Mouse (Mus musculus) intestine, embryonic 16.5 days (tissue): ENCODE data around the gene Cct8l1. TPM values are rescaled to one million over a fixed set of nuclear protein-coding genes. Genes with fewer than 3 reads are reported as not detected.
A peak's percentile ranks its signal among the peaks of the same experiment; 100 is the strongest.

Source experiments
- ATAC-seq: fragments of 200-750 bp; cut with Nextera tagmentation; 2 replicates; pipeline ENCODE4 v1.8.0; 2017; ENCODE audit warnings: moderate TSS enrichment, moderate library complexity
- H3K27ac ChIP-seq: fragments of 300-500 bp; sonication (generic); 2 replicates; pipeline ENCODE4 v1.5.1; 2014; ENCODE audit warnings: mild to moderate bottlenecking, low read length
- H3K27me3 ChIP-seq: fragments of 300-500 bp; sonication (generic); replicated peaks from 2 replicates; pipeline ENCODE4 v1.6.1; 2014; ENCODE audit warnings: low read length, control low read depth, mixed read lengths; ENCODE audit not compliant: control insufficient read depth, insufficient read depth
- H3K36me3 ChIP-seq: fragments of 300-500 bp; sonication (generic); 2 replicates; pipeline ENCODE4 v1.6.1; 2014; ENCODE audit warnings: low read length, control low read depth; ENCODE audit not compliant: control insufficient read depth, insufficient read depth
- H3K4me1 ChIP-seq: fragments of 300-500 bp; sonication (generic); 2 replicates; pipeline ENCODE4 v1.6.1; 2014; ENCODE audit warnings: low read length, control low read depth, mixed read lengths; ENCODE audit not compliant: control insufficient read depth, insufficient read depth
- H3K4me2 ChIP-seq: fragments of 300-500 bp; sonication (generic); 2 replicates; pipeline ENCODE4 v1.6.1; 2014; ENCODE audit warnings: low read depth, low read length, control low read depth
- H3K4me3 ChIP-seq: fragments of 300-500 bp; sonication (generic); 2 replicates; pipeline ENCODE4 v1.5.1; 2014; ENCODE audit warnings: mild to moderate bottlenecking, low read length
- H3K9ac ChIP-seq: fragments of 300-500 bp; sonication (generic); 2 replicates; pipeline ENCODE4 v1.6.1; 2014; ENCODE audit warnings: low read depth, low read length
- H3K9me3 ChIP-seq: fragments of 300-500 bp; sonication (generic); 2 replicates; pipeline ENCODE4 v1.6.1; 2016; ENCODE audit warnings: low read length, control low read depth; ENCODE audit not compliant: control insufficient read depth
- WGBS: fragments of 180-500 bp; shearing (Covaris S2); extraction: QIAGEN DNeasy Blood & Tissue Kit; methylation state at CpG from one replicate; pipeline ENCODE4 v1.1.7; 2014; 5-methylcytosine and 5-hydroxymethylcytosine counted together
- polyA plus RNA-seq: library from polyadenylated mRNA; unstranded; fragments of >200 nt; fragmentation: Nextera tagmentation; extraction: Ambion mirVana; gene quantifications from 2 replicates; pipeline ENCODE4 v1.2.1, GENCODE M21; 2015

Cct8l1 gene
- polyA plus RNA-seq, 1 experiment from 2014 or later, result not detected

DNA sequence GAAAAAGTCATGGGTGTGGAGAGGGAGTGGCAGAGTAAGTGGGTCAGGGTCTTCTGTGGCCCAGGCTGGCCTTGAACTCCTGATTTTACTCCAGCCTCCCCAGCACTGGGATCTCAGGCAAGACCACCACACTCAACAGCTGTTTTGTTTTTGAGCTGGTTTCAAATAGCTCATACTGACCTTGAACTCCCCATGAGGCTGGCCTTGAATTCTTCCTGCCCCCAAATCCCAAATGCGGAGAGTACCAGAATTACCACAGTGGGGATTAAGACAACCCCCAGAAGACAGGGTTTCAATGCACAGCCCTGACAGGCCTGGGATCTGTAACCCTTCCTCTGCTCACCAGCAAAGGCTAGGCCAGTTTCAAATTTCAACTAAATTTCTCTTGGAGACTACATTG, 12.1 kb downstream of the Cct8l1 start:
- no peak for ATAC-seq
- WGBS, result 70% methylated on average over 1 of the region's 1 CpGs
- no peak overlapping the region for H3K9ac ChIP-seq
- H3K4me3 ChIP-seq, result no peak overlapping the region
- H3K9me3 ChIP-seq, result no peaks in the 10 kb centered on the region
- peaks cover 18% of the 10 kb centered on the region for H3K4me1 ChIP-seq
- H3K4me2 ChIP-seq, result no peak overlapping the region
- peak overlapping the region; percentile 19; the same call in 1 of the 2 replicates for H3K27ac ChIP-seq
- H3K36me3 ChIP-seq, result no peaks in the 10 kb centered on the region
- H3K27me3 ChIP-seq, result no peaks in the 10 kb centered on the region

GRCm38 (mm10) chr5:25528851-25529528, 13.1 kb downstream of the Cct8l1 start:
- peak overlapping the region; percentile 62 for H3K4me2 ChIP-seq
- H3K27me3 ChIP-seq, result no peaks in the 10 kb centered on the region
- H3K36me3 ChIP-seq, result no peaks in the 10 kb centered on the region
- 7% methylated on average over 22 of the region's 22 CpGs for WGBS
- peak overlapping the region; percentile 77 for H3K4me3 ChIP-seq
- no peaks in the 10 kb centered on the region for H3K9me3 ChIP-seq
- H3K9ac ChIP-seq, result peak overlapping the region; percentile 87
- H3K27ac ChIP-seq, result peak overlapping the region; percentile 80
- ATAC-seq, result peak; percentile 39
- H3K4me1 ChIP-seq, result peaks cover 18% of the 10 kb centered on the region

GRCm38 (mm10) chr5:25529529-25530421, 13.9 kb downstream of the Cct8l1 start:
- Histone ChIP-seq H3K4me2 (peak overlapping the region; percentile 62), H3K4me3 (peak overlapping the region; percentile 77), H3K27ac (peak overlapping the region; percentile 99), H3K27me3 (no peaks in the 10 kb centered on the region), H3K9ac (peak overlapping the region; percentile 87), H3K36me3 (no peaks in the 10 kb centered on the region), H3K4me1 (peaks cover 18% of the 10 kb centered on the region), H3K9me3 (no peaks in the 10 kb centered on the region)
- ATAC-seq, result peak; percentile 98
- WGBS, result under 1% methylated on average over 87 of the region's 87 CpGs

- no peak overlapping the region; the same call in 1 of the 2 replicates for H3K9ac ChIP-seq
- no peaks in the 10 kb centered on the region for H3K36me3 ChIP-seq
- H3K27ac ChIP-seq, result no peak overlapping the region
Measured at GRCm38 (mm10) chr5:25530629-25531028, 14.8 kb downstream of the Cct8l1 start.

DNA sequence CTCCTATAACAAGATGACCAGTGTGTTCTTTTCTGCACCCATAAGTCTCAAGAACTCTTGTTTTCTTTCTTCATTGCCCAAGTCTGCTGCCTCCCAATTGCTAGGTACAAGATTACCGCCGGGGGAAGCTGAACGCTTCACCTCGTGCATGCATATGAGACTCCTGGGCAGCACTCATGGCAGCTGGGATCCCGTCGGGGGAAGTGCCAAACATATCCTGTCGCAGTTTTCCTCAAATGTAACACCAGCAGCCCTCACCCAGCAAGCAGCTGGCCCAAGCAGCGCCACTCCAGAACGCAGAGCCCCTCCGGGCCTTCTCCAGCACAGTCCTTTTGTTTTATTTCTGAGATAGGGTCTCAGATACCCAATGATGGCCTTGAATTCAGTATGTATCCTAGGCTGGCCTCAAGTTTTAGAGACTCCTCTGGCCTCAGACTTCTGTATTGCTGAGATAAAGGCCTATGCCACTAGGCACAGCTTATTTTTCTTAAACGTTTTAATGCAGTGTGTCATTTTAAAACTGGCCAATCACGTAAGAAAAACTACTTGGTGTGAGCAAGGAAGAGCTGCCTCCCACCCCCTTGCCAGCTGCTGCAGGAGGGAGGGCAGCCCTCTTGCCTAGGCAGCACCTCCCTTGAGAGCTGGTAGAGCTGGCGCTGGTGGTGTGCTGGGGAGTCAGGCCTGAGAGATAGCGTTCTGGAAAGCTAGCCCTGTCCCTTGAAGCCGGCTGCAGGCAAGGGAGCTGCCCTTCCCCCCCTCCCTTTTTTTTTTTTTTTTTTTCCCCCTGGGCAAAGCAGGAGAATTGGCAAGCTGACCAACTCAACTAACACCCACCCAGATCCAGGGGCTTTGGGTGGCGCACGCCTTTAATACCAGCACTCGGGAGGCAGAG, 16.6 kb downstream of the Cct8l1 start:
- Histone ChIP-seq H3K9ac (no peak overlapping the region), H3K27ac (no peak overlapping the region), H3K4me3 (no peak overlapping the region), H3K4me2 (no peak overlapping the region), H3K4me1 (peaks cover 7% of the 10 kb centered on the region), H3K9me3 (no peaks in the 10 kb centered on the region), H3K27me3 (no peaks in the 10 kb centered on the region), H3K36me3 (no peaks in the 10 kb centered on the region)
- WGBS, result 61% methylated on average over 18 of the region's 18 CpGs
- no peak for ATAC-seq

More at GRCm38 (mm10) chr5:25530629-25531028, 14.8 kb downstream of the Cct8l1 start:
- Histone ChIP-seq H3K4me2 (0 out of 2 replicates have a peak overlapping the region, but pooled peaks have one; percentile 52), H3K4me3 (no peak overlapping the region), H3K9me3 (no peaks in the 10 kb centered on the region), H3K4me1 (peaks cover 18% of the 10 kb centered on the region), H3K27me3 (no peaks in the 10 kb centered on the region)
- 17% methylated on average over 2 of the region's 2 CpGs for WGBS
- no peak for ATAC-seq

DNA sequence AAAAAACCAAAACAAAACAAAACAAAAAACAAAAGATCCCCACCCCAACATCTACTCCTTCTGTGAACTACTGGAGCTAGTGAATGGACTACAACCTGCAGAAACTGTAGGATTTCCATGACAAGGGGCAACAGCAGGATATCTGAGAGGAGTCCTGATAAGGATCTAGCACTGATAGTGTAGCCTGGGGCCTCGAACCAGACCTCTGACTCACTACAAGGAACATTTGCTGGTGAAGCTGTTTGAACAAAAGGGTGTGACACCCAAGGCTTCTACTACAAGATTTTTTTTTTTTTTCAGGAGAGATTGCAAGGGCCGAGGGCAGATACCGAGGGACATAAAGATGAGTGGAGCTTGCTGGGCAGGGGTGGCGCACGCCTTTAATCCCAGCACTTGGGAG, 17.4 kb downstream of the Cct8l1 start:
- Histone ChIP-seq H3K4me1 (0 out of 2 replicates have a peak, but pooled peaks cover 3% of the 10 kb centered on the region), H3K4me3 (no peak overlapping the region), H3K36me3 (no peaks in the 10 kb centered on the region), H3K9ac (no peak overlapping the region), H3K4me2 (no peak overlapping the region), H3K27me3 (no peaks in the 10 kb centered on the region), H3K9me3 (no peaks in the 10 kb centered on the region), H3K27ac (no peak overlapping the region)
- ATAC-seq, result no peak
- WGBS, result 75% methylated on average over 5 of the region's 5 CpGs

DNA sequence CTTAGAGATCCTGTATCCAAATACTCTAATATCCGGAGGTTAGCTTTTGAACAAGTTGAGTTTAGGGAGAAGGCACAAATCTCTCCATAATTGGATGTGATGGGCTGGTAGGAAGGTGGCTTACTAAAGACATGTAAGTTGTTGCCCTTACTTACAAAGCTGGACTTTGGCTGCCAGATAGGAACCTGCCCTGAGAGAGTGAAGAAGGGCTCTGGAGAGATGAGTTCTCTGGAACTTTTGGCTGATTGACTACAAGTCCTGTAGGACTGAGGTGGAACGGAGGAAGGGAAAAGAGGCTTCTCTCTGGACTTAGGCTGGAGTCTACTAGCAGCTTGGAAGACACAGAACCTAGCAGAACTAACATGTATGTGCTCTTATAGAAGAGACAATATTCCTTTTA, 19.7 kb downstream of the Cct8l1 start:
- no peak overlapping the region for H3K27ac ChIP-seq
- no peak overlapping the region for H3K4me2 ChIP-seq
- H3K9ac ChIP-seq, result no peak overlapping the region
- H3K27me3 ChIP-seq, result no peaks in the 10 kb centered on the region
- no peaks in the 10 kb centered on the region for H3K36me3 ChIP-seq
- no peaks in the 10 kb centered on the region for H3K9me3 ChIP-seq
- H3K4me1 ChIP-seq, result no peaks in the 10 kb centered on the region
- no peak for ATAC-seq
- no peak overlapping the region for H3K4me3 ChIP-seq
- WGBS, result 88% methylated on average over 2 of the region's 2 CpGs

DNA sequence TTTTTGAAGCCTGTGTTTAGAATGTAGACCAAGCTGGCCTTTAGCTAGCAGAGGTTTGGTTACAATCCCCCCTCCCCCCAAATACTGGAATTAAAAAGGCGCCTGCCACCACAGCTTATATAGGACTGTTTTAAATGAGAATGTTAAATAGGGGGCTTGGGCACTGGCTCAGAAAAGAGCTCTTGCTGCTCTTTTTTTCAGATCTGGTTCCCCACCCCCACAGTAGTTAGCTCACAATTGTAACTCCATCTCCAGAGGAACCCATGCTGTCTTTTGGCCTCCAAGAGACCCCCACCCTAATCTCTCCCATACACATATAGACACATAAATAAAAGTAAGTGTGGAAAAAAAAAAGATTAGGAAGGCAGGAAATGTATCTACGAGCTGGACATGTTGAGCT, 20.6 kb downstream of the Cct8l1 start:
- H3K9me3 ChIP-seq, result no peaks in the 10 kb centered on the region
- H3K9ac ChIP-seq, result no peak overlapping the region
- no peaks in the 10 kb centered on the region for H3K36me3 ChIP-seq
- H3K4me2 ChIP-seq, result no peak overlapping the region
- H3K4me3 ChIP-seq, result no peak overlapping the region
- no peaks in the 10 kb centered on the region for H3K27me3 ChIP-seq
- H3K4me1 ChIP-seq, result no peaks in the 10 kb centered on the region
- peak overlapping the region; percentile 65; the same call in 1 of the 2 replicates for H3K27ac ChIP-seq
- WGBS, result 67% methylated on average over 2 of the region's 2 CpGs
- ATAC-seq, result 0 out of 2 replicates have a peak, but pooled peaks have one; percentile 1
